Mouse (Mus musculus): ENCODE measurements around the gene Fbxl3. TPM values are rescaled to one million over a fixed set of nuclear protein-coding genes. Genes with fewer than 3 reads are reported as not detected.

Fbxl3 gene
- 10 to 100 TPM; 38.3 to 40.6 TPM for total RNA-seq (2021)
- long read RNA-seq, experiment 1, full-length matches to known transcripts = 6 of 65 reads
- long read RNA-seq, experiment 1, partial matches to known transcripts = 0 of 65 reads
- long read RNA-seq, experiment 1, other reads (novel, unspliced or antisense) = 59 of 65 reads
- long read RNA-seq, experiment 2, full-length matches to known transcripts = 14 of 53 reads
- long read RNA-seq, experiment 2, partial matches to known transcripts = 1 of 53 reads
- long read RNA-seq, experiment 2, other reads (novel, unspliced or antisense) = 38 of 53 reads

- DNase-seq = peak; percentile 95
These were observed at the start of gene Fbxl3 for GRCm38 (mm10) chr14:103099238-103099933. TSS of gene Fbxl3 (minus strand) at chr14:103099566.

GRCm38 (mm10) chr14:103131991-103132390 is 32.6 kb upstream of the Fbxl3 start:
- DNase-seq = no peak

GRCm38 (mm10) chr14:103125756-103126155 is 26.4 kb upstream of the Fbxl3 start:
- DNase-seq = no peak

GRCm38 (mm10) chr14:103114994-103115670 is 15.8 kb upstream of the Fbxl3 start:
- no peak for DNase-seq

- DNase-seq = no peak
These were observed 13.4 kb upstream of the Fbxl3 start for GRCm38 (mm10) chr14:103112606-103113363.

- DNase-seq = no peak
These were observed 10.6 kb upstream of the Fbxl3 start for GRCm38 (mm10) chr14:103109971-103110370.

GRCm38 (mm10) chr14:103106301-103106700 is 6.9 kb upstream of the Fbxl3 start:
- DNase-seq = no peak

GRCm38 (mm10) chr14:103102731-103103335 is 3.5 kb upstream of the Fbxl3 start:
- DNase-seq = no peak

- DNase-seq = no peak
These were observed 2.9 kb upstream of the Fbxl3 start for GRCm38 (mm10) chr14:103102246-103102645.

GRCm38 (mm10) chr14:103101171-103101570 is 1.8 kb upstream of the Fbxl3 start:
- no peak for DNase-seq

GRCm38 (mm10) chr14:103100296-103100695 is 930 bp upstream of the Fbxl3 start:
- no peak for DNase-seq

GRCm38 (mm10) chr14:103098587-103099235 is 655 bp downstream of the Fbxl3 start:
- DNase-seq = peak; percentile 87

- DNase-seq = no peak
These were observed 1.2 kb downstream of the Fbxl3 start for GRCm38 (mm10) chr14:103098213-103098586.

GRCm38 (mm10) chr14:103096621-103097020 is 2.7 kb downstream of the Fbxl3 start:
- no peak for DNase-seq

- DNase-seq = no peak
These were observed 3.5 kb downstream of the Fbxl3 start for GRCm38 (mm10) chr14:103095826-103096225.

- no peak for DNase-seq
These were observed 4.3 kb downstream of the Fbxl3 start for GRCm38 (mm10) chr14:103095036-103095435.

GRCm38 (mm10) chr14:103093670-103094069 is 5.7 kb downstream of the Fbxl3 start:
- DNase-seq = no peak

- no peak for DNase-seq
These were observed 6.1 kb downstream of the Fbxl3 start for GRCm38 (mm10) chr14:103093236-103093635.

GRCm38 (mm10) chr14:103088624-103089023 is 10.7 kb downstream of the Fbxl3 start:
- no peak for DNase-seq

- no peak for DNase-seq
These were observed 11.5 kb downstream of the Fbxl3 start for GRCm38 (mm10) chr14:103087846-103088245.

GRCm38 (mm10) chr14:103086671-103087324 is 12.6 kb downstream of the Fbxl3 start:
- DNase-seq = no peak

Data from gastrocnemius, postnatal 25 days (tissue).